Mouse (Mus musculus) gastrocnemius, adult 8-10 months (tissue): ENCODE measurements at regions not wholly inside any gene's neighbourhood (a gene's known extent, or its start where the extent isn't known, plus 50 kb on each side); places are given as distances from the start of the nearest gene placed in this dataset.
A peak's percentile ranks its signal among the peaks of the same experiment; 100 is the strongest.

Source experiments
- DNase-seq, 2 experiments: peaks; one replicate each; pipeline ENCODE4 v3.0.0; 2022; ENCODE audit warnings: low spot score in 2 of 2

DNA sequence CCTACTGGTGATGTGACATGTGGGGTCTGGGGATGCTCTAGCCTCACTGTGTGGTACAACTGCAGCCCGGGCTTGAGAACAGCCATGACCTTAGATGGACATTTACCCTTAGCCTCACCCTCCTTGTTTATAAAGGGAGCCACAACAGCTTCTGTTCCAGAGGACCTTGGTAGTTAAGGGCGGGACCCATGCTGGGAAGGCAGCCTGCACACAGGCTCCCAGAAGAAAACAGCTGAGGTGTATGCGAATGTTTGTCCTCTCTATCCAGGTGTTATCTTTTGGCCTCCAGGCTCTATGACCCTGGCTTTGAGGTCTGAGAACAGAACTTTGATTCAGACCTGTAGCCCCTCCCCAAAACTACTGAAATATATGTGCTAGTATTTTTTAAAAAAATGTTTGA is 102.1 kb upstream of the Mki67 start:
- no peak for DNase-seq

DNA sequence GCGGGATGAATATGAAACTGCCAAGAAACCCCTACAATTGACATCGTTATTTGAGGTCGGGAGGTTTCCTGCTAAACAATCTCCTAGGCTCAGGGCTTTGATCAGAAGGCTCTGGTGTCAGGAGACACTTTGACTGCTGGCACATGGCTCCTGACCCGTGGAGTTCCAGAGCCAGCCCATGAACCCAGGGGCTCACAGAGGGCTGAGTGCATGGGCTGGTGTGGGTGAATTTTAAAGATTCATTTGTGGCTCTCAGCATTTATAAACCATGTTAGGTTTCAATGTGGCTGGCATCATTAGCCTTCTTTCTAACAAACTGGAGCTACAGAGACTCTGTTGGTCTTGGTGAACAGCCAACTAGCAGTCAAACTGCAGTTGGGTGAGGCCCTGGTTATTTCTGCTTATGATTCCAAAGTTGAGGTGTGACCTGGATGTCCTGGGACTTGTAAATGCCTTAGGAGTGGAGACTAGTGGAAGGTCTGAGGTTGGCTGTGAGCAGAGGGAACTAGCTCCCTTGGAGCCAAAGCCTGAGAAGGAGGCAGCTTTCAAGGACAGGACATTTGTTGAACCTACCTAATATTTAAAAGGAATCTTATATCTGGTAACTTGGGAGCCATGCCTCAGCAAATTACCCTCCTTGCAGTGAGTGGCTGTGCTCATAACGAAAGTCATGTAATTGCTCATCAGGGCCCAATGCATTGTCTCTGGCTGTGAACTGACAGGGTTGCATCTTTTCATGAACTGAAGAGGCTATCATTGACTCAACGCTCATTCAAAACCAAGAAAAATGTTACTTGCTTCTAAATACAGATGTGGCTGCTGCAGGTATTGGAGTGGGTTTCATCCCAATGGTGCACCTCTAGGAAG is 108.0 kb upstream of the Mki67 start:
- no peak for DNase-seq

DNA sequence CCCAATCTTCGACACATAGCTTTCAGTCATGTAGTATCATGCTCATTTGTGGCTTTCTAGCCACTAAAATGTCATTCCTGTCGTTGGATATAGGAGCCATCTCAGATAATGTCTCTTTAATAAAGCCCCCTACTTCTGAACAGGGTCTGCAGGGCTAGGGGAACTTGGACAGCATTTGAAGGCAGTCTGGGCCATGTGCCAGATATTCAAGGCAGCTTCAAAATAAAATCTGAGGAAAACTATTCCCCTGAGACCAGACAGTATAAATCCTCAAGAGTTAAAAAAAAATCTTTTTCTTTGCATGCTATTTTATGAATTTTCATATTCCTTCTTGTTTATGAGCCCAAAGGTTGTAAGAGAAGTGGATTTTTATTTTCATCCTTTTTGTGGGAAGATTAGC is 113.1 kb upstream of the Mki67 start:
- no peak for DNase-seq

DNA sequence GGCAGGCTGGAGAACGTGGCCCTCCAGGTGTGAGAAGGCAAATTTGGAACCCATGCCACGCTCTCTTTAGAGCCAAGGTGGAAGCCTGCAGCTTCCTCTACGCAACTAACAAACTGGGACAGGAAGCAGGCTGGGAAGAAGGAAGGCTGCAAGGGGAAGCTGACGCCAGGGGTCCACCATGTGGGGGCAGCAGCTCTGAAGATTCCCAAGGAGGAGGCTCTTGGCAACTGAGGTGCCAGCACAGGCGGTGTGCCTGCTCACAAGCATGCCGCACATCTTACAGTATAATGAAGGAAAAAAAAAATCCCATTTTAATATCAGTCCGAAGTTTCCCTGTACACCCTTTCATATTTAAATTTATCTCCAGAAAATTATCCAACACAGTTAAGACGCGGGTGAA is 117.3 kb upstream of the Mki67 start:
- DNase-seq = no peak

DNA sequence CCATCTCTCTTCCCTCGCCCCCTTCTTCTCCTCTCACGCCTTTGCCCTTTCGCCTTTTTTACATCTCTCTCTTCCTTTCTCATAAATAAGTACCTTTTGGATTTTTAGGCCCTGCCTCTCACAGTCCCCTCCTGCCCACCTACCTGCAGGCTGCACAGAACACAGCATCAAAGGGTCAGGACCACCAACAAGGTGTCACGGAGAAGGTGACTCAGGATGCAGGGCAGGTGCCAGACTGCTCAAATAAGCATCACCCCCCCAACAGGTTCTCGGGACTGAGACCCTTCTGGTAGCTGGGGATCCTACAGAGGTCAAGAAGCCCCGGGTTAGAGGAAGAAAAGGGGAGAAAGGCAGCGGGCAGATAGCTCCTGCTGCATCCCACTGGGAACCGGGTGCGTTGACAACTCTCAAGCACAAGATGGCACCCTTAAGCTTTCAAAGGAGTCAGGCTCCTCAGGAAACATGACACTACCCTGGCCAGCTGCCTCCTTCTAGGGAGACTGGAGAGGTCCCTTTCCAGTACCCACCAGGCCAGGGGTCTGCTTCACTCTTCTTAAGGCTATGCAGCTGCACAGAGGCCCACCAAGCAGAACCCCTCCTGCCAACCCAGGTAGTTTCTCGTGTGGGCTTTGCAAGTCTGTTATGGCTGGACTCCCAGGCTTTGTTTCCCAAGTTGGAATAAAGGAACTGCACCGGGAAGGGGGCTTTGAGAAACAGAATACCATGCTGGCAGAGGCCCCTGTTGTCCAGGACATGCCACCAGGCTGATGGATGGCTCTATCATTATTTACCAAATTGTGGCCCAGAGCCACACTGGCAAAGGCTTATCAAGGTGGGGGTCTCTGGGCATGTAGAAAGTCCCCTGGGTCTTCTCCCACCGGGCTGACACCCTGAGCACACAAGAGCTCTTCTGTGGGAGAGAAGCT is 120.9 kb upstream of the Mki67 start:
- peak; percentile 59 to 69 for DNase-seq

DNA sequence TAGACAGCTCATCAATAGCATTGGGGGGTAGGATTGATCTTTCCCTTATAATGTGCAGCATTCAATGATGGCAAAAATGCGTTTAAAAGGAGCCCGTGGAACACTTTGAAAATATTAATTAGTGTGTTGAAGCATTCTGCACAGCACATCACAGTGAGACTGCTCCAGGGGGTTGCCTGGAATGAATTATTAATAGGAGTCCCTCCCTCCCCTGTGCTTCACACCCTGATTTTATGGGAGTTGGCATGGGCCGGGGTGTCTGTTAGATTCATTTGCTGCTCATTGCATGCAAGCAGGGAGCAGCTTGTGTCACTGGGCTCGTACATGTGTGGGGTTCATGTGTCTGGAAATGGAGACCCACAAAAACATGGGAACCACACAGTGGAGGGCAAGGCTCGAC is 127.9 kb upstream of the Mki67 start:
- DNase-seq = no peak

DNA sequence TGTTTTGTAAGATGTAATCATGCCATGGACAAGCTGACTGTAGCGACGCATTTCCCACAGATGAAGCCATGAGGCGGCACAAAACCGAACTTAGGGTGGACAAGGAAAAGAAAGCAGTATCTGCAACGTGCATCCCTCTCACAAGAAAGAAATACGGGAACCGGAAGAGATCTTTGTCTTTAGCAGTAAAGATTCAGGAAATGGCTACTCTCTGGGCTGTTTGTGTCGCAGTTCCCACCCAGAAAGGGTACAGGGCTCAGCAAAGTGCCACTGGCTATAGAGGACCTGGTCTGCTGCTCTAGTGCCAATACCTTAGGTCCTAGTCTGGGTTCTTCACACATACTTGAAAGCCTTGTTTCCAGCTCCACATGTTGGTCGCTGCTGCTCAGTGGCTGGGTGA is 131.1 kb upstream of the Mki67 start:
- DNase-seq = no peak

DNA sequence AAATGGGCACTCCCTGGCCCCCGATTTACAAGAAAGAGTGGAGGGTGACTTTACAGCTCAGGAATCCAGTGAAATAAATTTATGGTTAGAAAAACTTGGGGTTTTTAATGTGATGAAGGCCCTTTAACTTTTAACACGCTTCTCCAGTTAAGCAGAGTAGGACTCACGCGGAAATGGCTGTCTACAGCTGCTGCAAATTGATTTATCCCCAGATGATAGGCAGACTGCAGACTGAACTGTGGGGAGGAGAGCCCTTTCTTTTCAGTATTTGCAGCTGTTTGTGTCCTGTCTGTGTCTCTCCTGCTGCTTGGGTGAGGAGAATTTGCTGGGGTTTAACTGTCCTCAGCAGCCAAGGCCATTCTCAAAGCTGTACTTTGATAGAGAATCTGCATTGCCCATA is 132.0 kb upstream of the Mki67 start:
- no peak for DNase-seq

DNA sequence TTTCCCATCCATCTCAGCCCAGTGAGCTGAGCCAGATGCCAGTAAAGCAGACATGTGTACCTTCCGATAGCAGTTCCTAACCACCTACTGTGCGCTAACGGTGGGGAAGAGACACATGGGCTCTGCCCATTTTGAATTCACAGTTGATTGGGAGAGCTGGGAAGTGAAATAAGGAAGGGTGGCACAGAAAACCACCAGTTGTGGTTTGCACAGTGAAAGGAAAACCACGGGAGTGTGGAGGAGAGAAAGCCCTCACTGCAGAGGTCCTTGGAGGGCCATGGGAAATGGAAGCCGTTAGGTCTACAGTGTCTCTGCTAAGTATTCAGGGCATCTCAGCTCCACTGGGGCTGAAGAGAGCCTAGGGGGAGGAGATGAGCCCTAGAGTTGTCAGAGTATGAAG is 132.7 kb upstream of the Mki67 start:
- DNase-seq = no peak

DNA sequence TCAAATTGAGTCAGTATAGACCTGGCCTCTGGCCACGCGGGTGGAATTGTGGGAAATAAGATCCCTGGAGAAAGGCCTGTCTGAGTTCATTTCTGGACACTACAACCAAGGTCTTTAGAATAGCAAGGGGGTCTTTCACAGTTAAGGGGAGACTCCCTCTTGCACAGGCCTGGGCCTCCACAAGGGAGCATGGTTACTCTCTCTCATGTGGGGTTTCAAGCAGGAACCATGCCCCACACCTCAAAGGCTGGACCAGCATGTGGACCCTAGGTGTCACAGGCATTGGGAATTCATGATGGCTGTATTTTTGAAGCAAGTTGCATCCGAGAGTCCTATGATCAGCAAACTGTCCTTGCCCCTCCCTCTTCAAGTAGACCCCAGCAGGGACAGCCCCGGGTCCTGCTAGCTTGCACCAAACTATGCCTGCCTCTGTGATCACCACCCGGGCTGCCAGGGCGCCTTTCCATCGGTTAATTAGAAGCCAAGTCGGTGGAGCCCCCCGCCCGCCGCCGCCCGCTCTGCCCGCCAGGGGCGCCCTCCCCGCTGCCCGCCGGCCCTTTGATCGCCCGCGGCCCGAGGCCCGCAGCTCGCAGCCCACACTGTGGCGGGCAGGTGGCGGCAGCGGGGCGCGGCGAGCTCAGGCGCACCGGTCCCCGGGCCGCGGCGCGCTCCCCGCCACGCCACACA is 137.1 kb upstream of the Mki67 start:
- no peak for DNase-seq

DNA sequence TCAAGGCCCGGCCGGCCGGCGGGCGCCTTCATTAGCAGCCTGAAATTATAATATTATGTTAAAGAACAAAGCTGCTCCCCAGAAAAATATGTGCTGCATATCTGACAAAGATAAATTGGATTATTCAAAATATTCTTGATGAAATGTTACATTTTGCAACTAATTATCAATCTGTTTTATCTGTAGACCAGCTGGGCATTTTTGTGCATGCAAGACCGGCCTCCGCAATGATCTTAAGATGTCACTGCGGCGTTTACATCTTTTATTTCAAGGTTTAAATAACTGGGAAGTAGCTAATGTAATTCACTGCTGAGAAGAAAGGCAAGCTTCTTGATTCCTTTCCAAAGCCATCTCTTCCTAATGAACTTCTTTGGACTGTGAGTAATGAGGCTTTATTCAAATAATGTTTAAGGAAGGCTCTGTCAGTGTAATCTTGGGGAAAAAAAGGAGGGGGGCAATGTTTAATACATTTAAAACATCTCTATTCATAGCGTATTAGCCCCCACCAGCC is 137.7 kb upstream of the Mki67 start:
- DNase-seq = no peak

DNA sequence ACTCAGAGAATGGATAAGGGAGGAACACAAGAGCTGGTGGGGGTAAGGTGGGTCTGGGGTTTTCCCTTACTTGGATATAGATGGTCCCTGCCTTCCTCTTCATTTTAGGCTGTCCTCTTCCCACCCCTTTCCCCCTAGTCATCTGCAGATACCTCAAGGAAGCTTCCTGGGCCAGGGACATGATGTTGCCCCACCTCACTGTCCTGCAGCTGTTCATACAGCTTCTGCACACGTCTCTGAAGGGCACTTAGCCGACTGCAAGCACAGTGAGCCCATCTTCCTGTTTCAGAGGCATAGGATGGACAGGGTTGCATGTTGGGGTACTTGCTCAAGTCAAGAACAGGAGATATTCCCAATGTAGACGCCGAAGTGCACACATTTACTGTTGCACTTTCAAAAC is 144.1 kb upstream of the Mki67 start:
- no peak for DNase-seq

DNA sequence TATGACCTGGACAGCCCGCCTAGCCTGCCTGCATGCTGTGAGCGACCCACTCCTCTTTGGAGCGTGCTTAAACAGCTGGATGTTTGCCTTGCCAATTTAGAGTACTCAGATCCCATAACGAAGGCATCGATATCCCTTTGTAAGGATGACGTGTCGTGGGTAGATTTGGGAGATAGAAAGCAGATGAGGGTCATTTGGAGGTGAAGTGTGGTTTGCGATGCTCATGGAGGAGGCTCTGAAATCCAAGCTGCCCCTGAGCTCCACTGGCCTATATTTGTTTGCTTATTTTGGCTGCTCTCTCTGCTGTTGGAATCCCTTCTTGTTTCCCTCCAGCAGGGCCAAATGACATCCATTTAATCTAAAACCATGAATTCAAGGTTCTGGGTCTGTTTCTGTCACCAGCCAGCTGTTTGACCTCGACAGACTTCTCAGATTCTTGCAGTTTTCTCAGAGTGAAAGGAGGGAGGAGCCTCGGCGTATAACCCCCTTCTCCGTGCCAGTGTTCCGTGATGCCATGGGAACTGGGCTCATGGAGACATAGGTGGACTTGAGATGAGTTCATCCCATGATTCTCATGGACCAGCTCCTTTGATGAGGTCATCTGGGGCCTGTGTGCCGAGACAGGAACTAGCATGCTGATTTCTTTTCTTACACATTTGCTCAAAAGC is 144.7 kb upstream of the Mki67 start:
- peak in 1 of 2 experiments; percentile 25 for DNase-seq

DNA sequence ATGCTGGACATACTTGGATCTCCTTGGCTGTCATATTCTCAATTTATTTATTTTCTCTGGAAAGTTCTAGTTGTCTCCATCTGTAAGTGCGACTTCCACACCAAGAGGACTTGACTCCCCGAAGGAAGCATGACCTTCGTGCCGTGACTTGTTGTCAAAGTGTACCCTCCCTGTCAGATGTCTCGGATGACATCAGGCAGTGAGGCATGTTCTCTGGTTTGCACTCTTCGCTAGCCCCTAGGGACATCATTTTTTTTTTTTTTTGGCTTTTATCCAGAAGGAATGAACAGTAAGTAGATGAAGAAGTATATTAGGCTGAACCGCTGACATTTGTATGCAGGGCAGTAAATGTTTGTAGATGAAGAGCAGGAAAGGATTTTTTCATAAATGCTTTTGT is 145.2 kb upstream of the Mki67 start:
- DNase-seq = no peak

DNA sequence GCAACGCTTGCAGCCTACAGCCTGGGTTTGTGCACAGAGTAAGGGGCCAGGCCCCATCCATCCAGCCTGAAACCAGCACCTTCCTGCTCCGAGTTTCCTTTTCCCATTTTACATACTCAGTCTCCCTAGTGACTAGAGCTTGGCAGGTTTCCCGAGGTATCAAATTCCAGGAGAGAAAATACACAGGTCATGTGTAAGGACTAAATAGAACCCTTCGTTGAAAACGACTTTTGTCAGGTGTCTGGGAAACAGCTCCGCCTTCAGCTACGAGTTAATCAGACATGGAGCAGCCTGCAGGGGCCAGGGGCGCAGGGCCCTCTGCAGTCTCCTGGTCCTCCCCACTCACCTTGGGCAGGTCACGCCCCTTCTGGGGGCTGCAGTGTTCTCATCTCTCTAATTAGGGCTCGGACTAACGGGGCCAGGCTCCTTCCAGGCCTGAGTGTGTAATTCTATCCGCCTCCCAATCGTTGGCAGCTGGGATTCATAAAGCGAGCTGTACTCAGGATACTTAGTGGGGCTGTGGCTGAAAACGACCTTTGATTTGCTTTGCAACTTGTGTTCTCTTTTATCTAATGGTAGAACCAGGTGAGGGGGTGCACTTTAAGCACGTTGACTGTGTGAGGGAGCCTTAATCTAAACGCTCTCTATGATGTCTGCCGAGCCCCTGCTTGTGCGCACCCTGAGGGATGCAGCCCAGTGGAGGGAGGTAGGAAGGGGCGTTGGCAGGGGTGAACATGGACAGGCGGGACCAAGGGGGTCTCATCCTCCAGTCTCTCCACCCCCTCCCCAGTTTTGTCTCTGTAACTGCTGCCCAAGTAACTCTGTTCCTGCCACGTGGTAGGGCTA is 147.6 kb upstream of the Mki67 start:
- DNase-seq = peak; percentile 19 to 28

DNA sequence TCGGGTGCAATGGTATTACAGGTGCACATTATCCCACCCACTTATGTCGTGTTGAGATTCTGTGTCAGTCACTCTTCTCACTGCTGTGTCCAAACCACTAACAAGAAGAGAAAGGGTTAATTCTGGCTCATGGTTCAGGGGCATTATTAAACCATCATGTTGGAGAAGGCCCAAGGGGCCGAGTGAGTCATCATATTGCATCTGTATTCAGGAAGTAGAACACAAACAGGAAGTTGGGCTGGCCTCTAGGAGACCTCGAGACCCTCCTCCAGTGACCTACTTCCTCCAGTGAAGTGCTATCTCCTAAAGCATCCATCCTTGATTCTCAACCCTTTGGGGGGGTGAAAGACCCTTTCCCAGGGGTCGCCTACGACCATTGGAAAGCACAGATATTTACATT is 154.8 kb upstream of the Mki67 start:
- DNase-seq = no peak

DNA sequence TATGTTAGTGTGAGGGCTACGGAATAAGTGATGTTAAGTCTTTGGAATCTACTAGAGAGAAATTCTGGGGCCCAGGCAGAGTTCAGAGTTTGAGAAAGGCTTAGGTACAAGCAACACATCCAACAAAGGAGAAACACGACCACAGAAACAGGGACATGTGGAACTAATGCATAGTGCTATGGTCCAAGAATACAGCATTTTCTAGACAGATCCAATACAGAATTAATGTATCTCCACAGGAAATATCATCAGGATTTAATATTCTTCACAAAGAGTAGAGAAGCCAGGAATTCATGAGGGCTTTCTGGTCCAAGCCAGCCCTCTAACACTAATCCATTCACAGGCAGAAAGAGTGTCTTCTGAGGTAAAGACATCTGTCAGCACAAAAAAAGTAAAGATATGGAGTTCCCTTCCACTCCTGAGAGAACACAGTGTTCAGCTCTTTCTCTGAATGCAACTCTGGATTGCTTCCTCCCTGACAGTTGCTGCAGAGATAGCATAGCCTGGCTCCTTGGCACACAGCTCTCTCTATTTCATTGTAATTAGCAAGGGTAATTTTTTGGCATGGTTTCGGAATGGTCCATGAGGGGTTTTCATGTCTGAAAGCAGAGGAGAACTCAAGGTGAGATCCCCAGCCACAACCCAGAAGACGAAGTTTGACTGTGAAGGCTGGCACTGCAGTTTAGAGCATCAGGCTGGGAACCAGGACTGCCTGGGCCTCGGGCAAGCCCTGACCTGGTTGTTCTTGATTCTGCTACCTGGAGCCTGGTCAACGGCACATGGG is 161.1 kb upstream of the Mki67 start:
- DNase-seq = no peak

DNA sequence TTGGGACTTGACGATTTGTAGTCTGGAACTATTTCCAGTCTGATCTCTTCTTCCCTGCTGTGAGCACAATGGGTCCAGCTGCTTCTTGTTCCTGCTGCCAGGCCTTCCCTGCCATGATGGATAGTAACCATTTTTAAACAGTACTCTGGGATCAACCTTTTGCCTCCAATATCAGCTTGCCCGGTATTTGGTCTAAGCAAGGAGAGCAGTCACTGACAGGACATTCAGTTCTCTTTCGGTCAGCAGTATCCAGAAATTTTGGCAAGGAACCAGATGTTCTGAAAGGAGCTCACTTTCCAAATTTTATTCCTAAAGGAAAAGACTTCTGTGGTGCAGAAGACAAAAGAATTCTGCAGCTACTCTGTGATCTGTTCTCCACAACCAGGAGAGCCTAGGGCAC is 162.6 kb upstream of the Mki67 start:
- no peak for DNase-seq

DNA sequence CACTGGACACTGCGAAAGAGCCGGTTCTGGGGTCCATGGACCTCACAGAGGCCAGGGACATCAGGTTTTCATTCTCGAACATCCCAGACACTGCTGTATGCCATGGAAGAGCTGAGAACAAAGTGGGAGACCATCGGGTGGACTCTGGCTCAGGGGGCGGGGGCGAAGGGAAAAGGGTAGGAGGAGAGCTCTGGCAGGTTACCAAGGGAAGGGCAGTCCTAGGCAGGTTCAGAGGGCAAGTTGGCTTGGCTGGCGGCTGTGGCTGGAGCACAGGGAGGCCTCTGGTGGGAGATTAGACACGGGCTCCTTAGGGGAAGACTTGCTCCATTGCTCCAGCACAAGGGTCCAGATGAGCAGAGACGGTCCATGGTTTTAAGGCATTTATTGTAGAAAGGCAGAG is 164.3 kb upstream of the Mki67 start:
- DNase-seq = no peak

DNA sequence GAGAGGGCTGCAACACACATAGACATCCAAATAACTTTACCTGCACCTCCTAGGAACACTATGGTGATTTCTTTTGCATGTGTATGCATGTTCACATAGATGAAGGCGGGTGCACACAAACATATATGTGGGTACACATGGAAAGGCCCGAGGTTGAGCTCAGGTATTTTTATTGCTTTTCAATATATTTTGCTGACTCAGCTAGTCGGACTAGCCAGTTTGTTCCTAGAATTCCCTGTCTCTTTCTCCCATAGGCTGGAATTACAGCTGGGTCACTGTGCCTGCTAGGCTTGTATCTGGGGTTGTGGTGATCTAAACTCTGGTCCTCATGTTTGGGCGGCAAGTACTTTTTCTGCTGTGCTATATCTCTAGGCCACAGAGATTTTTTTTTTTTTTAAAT is 166.1 kb upstream of the Mki67 start:
- no peak for DNase-seq
